ENCODE assay signal across 24 mouse cellular contexts in genomic region chr12:108389718-108390117, GRCm38 (mm10). TPM values are rescaled to one million over a fixed set of nuclear protein-coding genes. Genes with fewer than 3 reads are reported as not detected.
DNase-seq lines count a peak whose midpoint lies in the region; ATAC-seq and TF ChIP-seq lines count a peak whose summit lies in the region.
"Had no signal": no experiment of that assay in that cellular context is flagged by ENCODE, and none has a peak within 500 bp of the region (broad histone marks: within the 10 kb centered on the region; RNA-seq: fewer than 3 reads in every experiment).

No protein-coding gene starts in this region.

- no peak for ATAC-seq in kidney, postnatal 0 days (replicated peaks; ENCODE audit: low FRiP score, low read depth)
- no peak for ATAC-seq in kidney, embryonic 14.5 days (ENCODE audit: low FRiP score, low TSS enrichment)
- ATAC-seq: forebrain, embryonic 14.5 days; forebrain, embryonic 16.5 days had no signal

- TF ChIP-seq CTCF in kidney, postnatal 0 days (IDR thresholded peaks at IDR 0.05; ENCODE audit: low read depth): no peak

- 21% methylated on average over 3 of the region's 3 CpGs for WGBS in kidney, postnatal 0 days
- 12% methylated on average over 3 of the region's 3 CpGs for WGBS in kidney, embryonic 14.5 days
- 28% methylated on average over 3 of the region's 3 CpGs for WGBS in limb, embryonic 10.5 days

- no peaks in the 10 kb centered on the region for H3K27me3 ChIP-seq in kidney, postnatal 0 days (ENCODE audit: insufficient read depth, low read length)
- no peaks in the 10 kb centered on the region for H3K27me3 ChIP-seq in kidney, embryonic 14.5 days (ENCODE audit: control insufficient read depth, insufficient read depth, low read length)
- H3K27me3 ChIP-seq in limb, embryonic 10.5 days (ENCODE audit: low read depth, poor library complexity, severe bottlenecking): no peaks in the 10 kb centered on the region
- H3K27me3 ChIP-seq: embryonic facial prominence, embryonic 13.5 days; embryonic facial prominence, embryonic 15.5 days had no signal

- H3K9me3 ChIP-seq in kidney, postnatal 0 days (replicated peaks; ENCODE audit: low read length): no peaks in the 10 kb centered on the region
- no peaks in the 10 kb centered on the region for H3K9me3 ChIP-seq in kidney, embryonic 14.5 days (ENCODE audit: control insufficient read depth, low read length)
- no peaks in the 10 kb centered on the region for H3K9me3 ChIP-seq in limb, embryonic 10.5 days (replicated peaks)
- H3K9me3 ChIP-seq: embryonic facial prominence, embryonic 13.5 days; embryonic facial prominence, embryonic 15.5 days; forebrain, embryonic 10.5 days; forebrain, embryonic 12.5 days had no signal

- DNase-seq in embryo, embryonic 10.5 days (ENCODE audit: low spot score): peak; percentile 31
- no peak for DNase-seq in embryo, embryonic 11 days
- peak; percentile 62 for DNase-seq in kidney, postnatal 0 days (ENCODE audit: low spot score)
- no peak for DNase-seq in limb, embryonic 10.5 days (ENCODE audit: low spot score)
- DNase-seq in mesoderm, embryonic 11.5 days (ENCODE audit: low read depth, low spot score): peak; percentile 52
- DNase-seq in left cerebral cortex, adult 9 months (ENCODE audit: low spot score in 2 of 2): no peak
- DNase-seq in left cerebral cortex, adult 11 months (ENCODE audit: low spot score): no peak
- DNase-seq: adrenal gland, adult 2 months; adrenal gland, postnatal 10 days; adrenal gland, postnatal 25 days; cerebellum, adult 11 months; cerebellum, adult 18-20 months; cerebellum, adult 8-10 months; cerebellum, adult 9-11 months; cerebellum, postnatal 14 days; cerebellum, postnatal 36 days had no signal

- no peak overlapping the region for H3K4me2 ChIP-seq in kidney, postnatal 0 days (ENCODE audit: low read length)
- no peak overlapping the region for H3K4me2 ChIP-seq in kidney, embryonic 14.5 days (replicated peaks; ENCODE audit: low read depth, low read length)
- H3K4me2 ChIP-seq: embryonic facial prominence, embryonic 13.5 days; embryonic facial prominence, embryonic 15.5 days; forebrain, embryonic 12.5 days had no signal

- no peaks in the 10 kb centered on the region for H3K36me3 ChIP-seq in kidney, postnatal 0 days (ENCODE audit: insufficient read depth, low read length)
- H3K36me3 ChIP-seq in kidney, embryonic 14.5 days (ENCODE audit: control insufficient read depth, insufficient read depth, low read length): no peaks in the 10 kb centered on the region
- H3K36me3 ChIP-seq in limb, embryonic 10.5 days: no peaks in the 10 kb centered on the region
- H3K36me3 ChIP-seq: embryonic facial prominence, embryonic 13.5 days; embryonic facial prominence, embryonic 15.5 days; forebrain, embryonic 10.5 days; forebrain, embryonic 12.5 days had no signal

- H3K9ac ChIP-seq in kidney, postnatal 0 days (ENCODE audit: low read depth, low read length): no peak overlapping the region
- no peak overlapping the region for H3K9ac ChIP-seq in kidney, embryonic 14.5 days (ENCODE audit: low read depth, low read length)
- H3K9ac ChIP-seq: embryonic facial prominence, embryonic 13.5 days; embryonic facial prominence, embryonic 15.5 days; forebrain, embryonic 12.5 days had no signal

- no peak overlapping the region for H3K27ac ChIP-seq in kidney, postnatal 0 days
- no peak overlapping the region for H3K27ac ChIP-seq in kidney, embryonic 14.5 days (ENCODE audit: low read depth, low read length)
- H3K27ac ChIP-seq in limb, embryonic 10.5 days: 0 out of 2 replicates have a peak overlapping the region, but pooled peaks have one; percentile 9
- H3K27ac ChIP-seq: embryonic facial prominence, embryonic 13.5 days; embryonic facial prominence, embryonic 15.5 days; forebrain, embryonic 10.5 days; forebrain, embryonic 12.5 days had no signal

- H3K4me3 ChIP-seq in kidney, postnatal 0 days (replicated peaks; ENCODE audit: low read depth, low read length): no peak overlapping the region
- H3K4me3 ChIP-seq in kidney, embryonic 14.5 days (ENCODE audit: low read length): no peak overlapping the region
- H3K4me3 ChIP-seq in limb, embryonic 10.5 days: no peak overlapping the region
- H3K4me3 ChIP-seq: embryonic facial prominence, embryonic 13.5 days; embryonic facial prominence, embryonic 15.5 days; erythroblast, embryonic 14.5 days; forebrain, embryonic 10.5 days; forebrain, embryonic 12.5 days had no signal

- H3K4me1 ChIP-seq in kidney, postnatal 0 days (replicated peaks; ENCODE audit: insufficient read depth, low read length): peaks cover 23% of the 10 kb centered on the region
- H3K4me1 ChIP-seq in kidney, embryonic 14.5 days (ENCODE audit: control insufficient read depth, insufficient read depth, low read length): peaks cover 19% of the 10 kb centered on the region; the same call in 1 of the 2 replicates
- H3K4me1 ChIP-seq in limb, embryonic 10.5 days: peaks cover 31% of the 10 kb centered on the region

RNA-seq across cellular contexts. Expression of gene Eml1, which starts 19.0 kb away (rescaled TPM):
- 39.0 and 42.0 TPM in 2 replicates for polyA plus RNA-seq in kidney, postnatal 0 days (2015; fragmentation: Nextera tagmentation; extraction: Ambion mirVana)
- polyA plus RNA-seq in kidney, embryonic 14.5 days (2014; fragmentation: Nextera tagmentation; extraction: Ambion mirVana): 31.3 and 56.5 TPM in 2 replicates
- polyA plus RNA-seq in limb, embryonic 10.5 days (2016; fragmentation: Nextera tagmentation; extraction: Ambion mirVana): 47.1 and 64.7 TPM in 2 replicates

RNA-seq across cellular contexts. Expression of gene Cyp46a1, which starts 55.5 kb away (rescaled TPM):
- 5.2 and 5.9 TPM in 2 replicates for polyA plus RNA-seq in kidney, postnatal 0 days (2015; fragmentation: Nextera tagmentation; extraction: Ambion mirVana)
- polyA plus RNA-seq in kidney, embryonic 14.5 days (2014; fragmentation: Nextera tagmentation; extraction: Ambion mirVana): 4.7 and 5.8 TPM in 2 replicates
- 1.9 and 2.0 TPM in 2 replicates for polyA plus RNA-seq in limb, embryonic 10.5 days (2016; fragmentation: Nextera tagmentation; extraction: Ambion mirVana)
- polyA plus RNA-seq: erythroblast, embryonic 14.5 days had no signal

Comparison
In these comparisons a context has a peak if more than half of its experiments do, and no peak if none do; other contexts are left out.
1. DNase-seq: peak in embryo, embryonic 10.5 days (single experiment), kidney, postnatal 0 days (single experiment) and mesoderm, embryonic 11.5 days (single experiment); none in embryo, embryonic 11 days (single experiment), limb, embryonic 10.5 days (single experiment), left cerebral cortex, adult 9 months (0 of 2) and left cerebral cortex, adult 11 months (single experiment).